Mouse (Mus musculus) bone marrow macrophage, adult 2 months (primary cell): ENCODE measurements around the gene Gm3045. TPM values are rescaled to one million over a fixed set of nuclear protein-coding genes. Genes with fewer than 3 reads are reported as not detected.

Experiments used
- H3K27ac ChIP-seq: 2 replicates; pipeline ENCODE4 v1.5.1; 2012; ENCODE audit warnings: low read depth, low read length; ENCODE audit not compliant: insufficient read depth
- H3K4me1 ChIP-seq: 2 replicates; pipeline ENCODE4 v1.6.1; 2012; ENCODE audit warnings: low read length; ENCODE audit not compliant: control insufficient read depth, insufficient read depth
- H3K4me3 ChIP-seq: 2 replicates; pipeline ENCODE4 v1.5.1; 2012; ENCODE audit warnings: mild to moderate bottlenecking, low read length, moderate library complexity; ENCODE audit not compliant: insufficient read depth
- CTCF ChIP-seq: IDR thresholded peaks from 2 replicates; pipeline ENCODE4 v1.5.1; 2012; ENCODE audit warnings: low read depth, mild to moderate bottlenecking, low read length, moderate library complexity
- POLR2A ChIP-seq: IDR thresholded peaks from 2 replicates; pipeline ENCODE4 v1.6.1; 2012; ENCODE audit warnings: mild to moderate bottlenecking, low read depth, low read length, borderline replicate concordance
- polyA plus RNA-seq: library from polyadenylated mRNA; stranded (reverse); fragments of >200 nt; gene quantifications from 2 replicates; pipeline ENCODE4 v1.2.4, GENCODE M21; 2012; ENCODE audit not compliant: missing spikeins, insufficient read depth, insufficient read length

Gene Gm3045
- polyA plus RNA-seq, 1 experiment = not detected

DNA sequence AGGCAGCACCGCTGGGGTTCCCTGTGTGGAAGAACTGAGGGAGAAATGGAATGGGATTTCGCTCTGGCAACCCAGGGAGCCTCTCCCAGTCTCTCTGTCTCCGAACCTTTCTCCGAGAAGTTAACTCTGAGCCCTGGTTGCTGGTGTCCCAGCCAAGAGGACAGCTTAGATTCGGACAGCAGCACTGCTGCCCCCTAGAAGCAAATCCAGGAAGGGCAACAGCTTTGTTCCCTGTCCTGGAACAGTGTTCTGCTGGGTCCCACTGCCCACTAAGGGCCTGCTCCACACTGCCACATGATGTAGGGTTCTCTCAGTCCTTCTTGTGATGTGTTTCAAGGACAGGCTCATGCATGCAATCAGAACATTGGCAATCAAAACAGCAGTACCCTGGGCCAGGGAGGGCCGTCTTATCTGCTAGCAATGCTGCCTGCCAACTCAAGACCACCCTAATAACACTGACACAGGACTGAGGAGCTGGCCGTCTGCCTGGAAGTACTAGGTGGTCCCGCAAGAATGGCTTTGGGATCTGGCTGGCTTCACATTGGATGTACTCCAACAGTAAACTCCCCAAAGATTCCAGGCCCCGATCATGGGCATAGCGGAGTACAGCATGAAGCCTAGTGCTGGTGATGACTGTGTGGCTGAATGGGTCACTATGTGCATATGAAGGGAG is 9.4 kb downstream of the Gm3045 start:
- no peak for TF ChIP-seq POLR2A
- TF ChIP-seq CTCF = no peak
- H3K4me1 ChIP-seq = no peaks in the 10 kb centered on the region
- no peak overlapping the region for H3K4me3 ChIP-seq
- H3K27ac ChIP-seq = no peak overlapping the region

DNA sequence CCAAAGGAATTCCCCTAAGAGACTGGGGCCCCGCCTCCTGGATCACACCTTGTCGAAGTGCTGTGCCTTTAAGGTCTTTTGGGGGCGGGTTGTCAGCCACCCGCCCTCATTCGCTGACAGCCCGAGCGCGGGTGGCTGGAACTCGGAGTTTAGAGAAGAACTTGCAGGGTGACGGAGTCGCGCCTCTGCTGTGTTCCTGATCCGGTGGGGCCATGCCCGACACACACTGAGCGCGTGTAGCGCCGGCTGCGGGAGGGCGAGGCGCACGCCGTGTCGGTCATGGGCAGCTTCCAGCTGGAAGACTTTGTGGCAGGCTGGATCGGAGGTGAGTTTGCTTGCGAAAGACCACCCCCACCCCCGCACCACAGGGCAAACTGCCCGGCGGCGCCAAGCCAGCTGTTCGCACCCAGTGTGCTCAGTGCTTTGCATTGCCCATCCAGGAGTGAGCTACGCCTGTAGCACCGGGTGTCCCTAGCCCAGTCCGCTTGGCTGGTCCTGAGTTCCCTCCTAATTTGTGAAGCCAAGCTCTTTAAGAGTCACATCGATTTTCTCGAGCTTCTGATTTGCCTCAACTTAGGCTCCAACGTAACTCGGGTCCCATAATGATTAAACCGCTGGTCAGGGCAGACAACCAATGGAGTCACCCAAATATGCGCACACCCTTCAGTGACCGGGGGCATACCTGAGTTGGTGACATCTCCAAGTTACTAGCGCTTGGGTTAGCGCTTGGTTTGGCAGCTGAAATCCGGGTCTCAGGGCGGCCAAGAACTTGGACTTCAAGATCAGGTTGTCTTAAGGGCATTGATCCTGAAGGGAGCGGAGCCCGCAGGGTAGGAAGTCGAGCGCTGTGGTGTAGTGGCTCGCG is 12.0 kb downstream of the Gm3045 start, which contains the start of gene Slc25a48:
Gene Slc25a48, plus strand, starts transcription at position 145 of the 865 bp plus-strand sequence.
- Histone ChIP-seq H3K27ac (no peak within 1 kb of the TSS), H3K4me3 (peak within 1 kb of the TSS; percentile 15; the same call in 1 of the 2 replicates), H3K4me1 (no peaks in the 10 kb centered on the region)
- TF ChIP-seq POLR2A = no peak
- TF ChIP-seq CTCF = no peak

DNA sequence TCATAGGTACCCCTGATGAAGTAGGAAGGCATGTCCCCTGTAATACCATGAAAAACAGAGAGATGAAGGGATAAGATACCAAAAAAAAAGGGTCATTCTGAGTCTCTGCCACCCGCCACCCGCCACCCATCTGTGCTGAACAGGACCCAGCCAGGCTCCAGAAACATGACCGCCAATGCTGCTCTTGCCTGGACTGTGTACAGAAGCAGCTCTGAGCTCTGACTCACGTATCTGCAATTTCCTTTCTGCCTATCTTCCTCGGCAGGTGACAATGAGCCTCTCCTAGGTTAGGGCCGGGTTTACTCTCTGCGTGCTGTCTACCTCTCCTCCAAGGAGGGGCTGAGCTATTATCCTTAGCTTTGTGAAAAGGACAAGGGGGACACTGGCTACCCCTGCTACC is 17.0 kb downstream of the Gm3045 start:
- Histone ChIP-seq H3K27ac (no peak overlapping the region), H3K4me3 (no peak overlapping the region), H3K4me1 (no peaks in the 10 kb centered on the region)
- no peak for TF ChIP-seq POLR2A
- no peak for TF ChIP-seq CTCF

DNA sequence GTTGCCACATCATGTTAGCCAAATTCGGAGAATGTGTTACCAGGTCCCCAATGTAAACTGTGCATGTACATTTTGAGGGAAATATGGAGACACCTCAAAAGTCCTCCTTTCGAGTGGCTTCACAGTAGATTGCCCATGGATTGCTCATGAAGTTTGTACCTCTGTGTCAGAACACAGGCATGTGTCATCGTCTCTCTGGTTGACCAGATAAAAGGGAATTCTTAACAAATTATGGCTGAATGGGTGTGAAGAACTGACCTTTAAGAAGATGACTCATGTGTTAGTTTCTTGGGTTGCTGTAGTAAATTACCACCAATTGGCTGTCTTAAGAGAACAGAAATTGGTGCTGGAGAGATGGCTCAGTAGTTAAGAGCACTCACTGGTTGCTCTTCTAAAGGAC is 17.7 kb downstream of the Gm3045 start:
- Histone ChIP-seq H3K27ac (no peak overlapping the region), H3K4me3 (no peak overlapping the region), H3K4me1 (no peaks in the 10 kb centered on the region)
- TF ChIP-seq CTCF = no peak
- no peak for TF ChIP-seq POLR2A

DNA sequence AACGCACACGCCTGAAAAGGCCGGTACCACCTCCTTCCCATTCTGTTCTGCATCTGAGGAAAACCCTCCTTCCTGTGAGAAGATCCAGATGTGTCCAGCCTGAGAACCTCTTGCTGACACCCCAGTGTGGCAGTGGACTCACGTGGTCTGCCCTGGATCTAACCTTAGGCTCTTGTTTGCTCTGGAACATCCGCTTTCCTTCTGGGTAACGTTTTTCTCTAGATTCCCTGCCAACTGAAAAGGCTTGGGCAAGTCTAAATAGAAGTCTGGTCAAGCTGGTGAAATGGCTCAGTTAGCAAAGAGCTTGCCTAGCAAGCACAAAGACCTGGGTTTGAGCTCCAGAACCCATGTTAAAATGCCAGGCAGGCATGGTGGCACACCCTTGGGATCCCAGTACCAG is 18.6 kb downstream of the Gm3045 start:
- Histone ChIP-seq H3K4me3 (no peak overlapping the region), H3K4me1 (no peaks in the 10 kb centered on the region), H3K27ac (no peak overlapping the region)
- TF ChIP-seq POLR2A = no peak
- TF ChIP-seq CTCF = no peak

DNA sequence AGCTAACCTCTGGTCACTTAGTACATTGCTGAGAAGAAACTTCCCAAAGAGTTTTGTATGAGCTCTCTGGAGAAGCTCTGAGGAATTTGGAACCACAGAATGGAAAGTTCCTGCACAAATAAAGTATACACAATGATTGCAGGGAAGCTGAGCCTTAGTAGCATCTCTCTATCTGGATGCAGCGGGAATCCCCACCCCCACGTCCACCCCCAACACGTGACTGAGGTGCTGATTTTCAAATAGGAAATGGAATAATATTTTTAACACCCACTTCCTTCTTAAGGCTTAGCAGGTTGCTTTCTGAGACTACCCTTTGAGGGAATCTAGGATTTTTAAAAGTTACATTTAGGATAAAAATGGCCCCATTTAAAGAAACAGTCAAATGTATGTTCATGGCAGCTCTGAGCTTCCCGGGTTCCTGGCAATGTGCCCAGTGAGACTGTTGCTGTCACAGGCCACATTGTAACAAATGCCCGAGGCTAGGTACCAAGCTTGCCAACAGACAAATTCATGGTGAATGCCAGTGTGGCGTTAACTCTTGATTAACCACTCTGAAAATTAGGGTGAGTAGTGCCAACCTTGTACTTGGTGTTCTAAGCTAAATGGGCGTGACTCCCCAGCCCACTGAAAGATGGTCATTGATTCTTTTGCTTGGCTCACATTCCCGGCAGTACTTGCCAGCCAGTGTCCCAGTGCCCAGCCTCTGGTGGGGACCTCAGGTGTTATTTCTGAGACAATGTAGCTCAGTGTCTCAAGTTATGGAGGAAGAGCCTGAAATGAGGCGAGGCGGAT is 23.0 kb downstream of the Gm3045 start:
- Histone ChIP-seq H3K27ac (no peak overlapping the region), H3K4me3 (no peak overlapping the region), H3K4me1 (no peaks in the 10 kb centered on the region)
- no peak for TF ChIP-seq CTCF
- TF ChIP-seq POLR2A = no peak

DNA sequence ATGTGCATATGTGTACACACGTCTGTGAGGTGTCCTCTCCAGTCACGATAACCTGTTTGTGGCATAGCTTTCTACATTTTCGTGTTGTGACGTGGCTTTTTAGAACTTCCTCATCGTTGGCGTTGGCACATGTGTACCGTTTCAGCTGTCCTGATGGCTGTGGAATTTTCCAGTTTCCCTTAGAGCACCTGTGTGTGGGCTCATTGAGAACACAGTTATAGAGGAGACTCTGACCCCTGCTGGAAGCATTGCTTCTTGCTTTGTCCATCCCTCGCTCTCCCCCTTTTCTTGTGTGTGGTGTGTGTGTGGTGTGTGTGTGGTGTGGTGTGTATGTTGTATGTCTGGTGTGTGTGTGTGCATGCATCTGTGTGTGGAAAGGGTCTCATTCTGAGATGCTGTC is 23.6 kb downstream of the Gm3045 start:
- H3K4me1 ChIP-seq = no peaks in the 10 kb centered on the region
- no peak overlapping the region for H3K27ac ChIP-seq
- H3K4me3 ChIP-seq = no peak overlapping the region
- TF ChIP-seq CTCF (no peak), POLR2A (no peak)

DNA sequence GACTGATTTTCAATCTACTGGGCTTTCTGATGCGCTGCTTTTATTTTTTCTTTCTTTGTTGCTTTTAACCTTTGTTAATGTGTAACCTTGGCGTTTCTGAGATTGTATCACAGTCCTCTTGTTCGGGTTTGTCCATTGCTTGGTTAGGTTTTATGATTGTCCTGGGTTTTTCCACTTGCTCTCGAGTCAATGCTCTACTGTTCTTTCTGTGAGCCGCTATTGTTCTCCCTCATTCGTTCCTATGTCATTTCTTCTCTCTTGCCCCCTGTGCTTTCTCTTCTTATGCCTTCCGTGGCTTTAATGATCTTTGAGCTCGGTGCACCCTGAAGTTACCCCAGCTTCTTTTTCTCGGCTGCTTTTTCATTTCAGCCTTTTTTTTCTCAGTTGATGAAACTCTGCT is 31.6 kb downstream of the Gm3045 start:
- no peak overlapping the region for H3K27ac ChIP-seq
- H3K4me1 ChIP-seq = no peaks in the 10 kb centered on the region
- no peak for TF ChIP-seq POLR2A
- TF ChIP-seq CTCF = no peak

DNA sequence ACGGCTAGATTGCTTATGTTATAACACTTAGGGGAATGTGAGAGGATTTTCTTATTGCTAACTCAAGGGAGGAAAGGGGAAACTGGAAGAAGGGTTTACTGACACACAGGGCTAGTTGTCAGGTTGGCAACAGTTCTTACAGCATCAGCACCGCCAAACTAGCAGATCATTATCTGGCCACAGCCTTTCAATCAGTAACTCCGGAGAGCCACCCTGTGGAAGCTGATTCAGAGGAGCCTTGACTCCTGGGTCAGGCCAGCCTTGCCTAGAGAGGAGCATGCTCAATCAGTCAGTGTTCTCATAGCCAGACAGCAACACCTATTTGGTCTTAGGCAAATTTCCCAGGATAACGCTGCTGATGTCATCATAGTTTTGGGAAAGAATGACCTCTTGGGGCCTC is 35.1 kb downstream of the Gm3045 start:
- Histone ChIP-seq H3K4me1 (no peaks in the 10 kb centered on the region), H3K27ac (no peak overlapping the region), H3K4me3 (no peak overlapping the region)
- TF ChIP-seq POLR2A = no peak
- TF ChIP-seq CTCF = no peak

More for the DNA sequence above, 31.6 kb downstream of the Gm3045 start:
- H3K4me3 ChIP-seq = no peak overlapping the region
